Mouse (Mus musculus): ENCODE data around the gene Mc3r. TPM values are rescaled to one million over a fixed set of nuclear protein-coding genes. Genes with fewer than 3 reads are reported as not detected.

Gene Mc3r
- total and polyA plus RNA-seq, 3 experiments = not detected

DNA sequence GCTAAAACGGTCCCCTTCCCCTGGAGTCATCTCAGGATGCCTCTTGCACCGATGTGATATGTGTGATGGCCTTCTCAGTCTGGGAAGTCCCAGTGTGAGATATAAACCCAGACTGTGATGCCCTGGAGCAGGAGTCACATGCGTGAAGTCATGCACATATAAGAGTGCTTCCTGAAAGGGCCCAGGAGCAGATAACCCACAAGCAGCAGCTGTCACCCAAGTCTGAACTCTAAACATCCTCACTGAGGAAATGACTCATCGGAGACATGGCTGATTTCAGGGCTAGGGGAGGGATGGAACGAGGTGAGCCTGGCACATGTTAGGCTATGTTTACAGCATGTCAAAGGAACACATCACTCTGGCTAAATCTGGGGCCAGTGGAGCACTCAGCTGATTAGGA, 27.9 kb downstream of the Mc3r start (continued):
- TF ChIP-seq RAD21 (IDR thresholded peaks at IDR 0.05; ENCODE audit: low read depth, low read length) (no peak), ZMIZ1 (IDR thresholded peaks at IDR 0.05; ENCODE audit: low read depth, low read length) (no peak), CTCF (conservative IDR thresholded peaks at IDR 0.05 in 1 of 2, IDR thresholded peaks at IDR 0.05 in 1 of 2; ENCODE audit: low read depth in 2 of 2, low read length in 2 of 2) (no peak), MAZ (IDR thresholded peaks at IDR 0.05; ENCODE audit: low read depth, low read length) (no peak), E2F4 (IDR thresholded peaks at IDR 0.05; ENCODE audit: insufficient replicate concordance, low read depth, low read length) (no peak), MAX (IDR thresholded peaks at IDR 0.05; ENCODE audit: low read length) (0 out of 2 replicates have a peak, but pooled peaks have one; percentile 63), MAFK (IDR thresholded peaks at IDR 0.05; ENCODE audit: insufficient replicate concordance, low read length) (no peak), MYC (IDR thresholded peaks at IDR 0.05; ENCODE audit: low read depth, low read length) (0 out of 2 replicates have a peak, but pooled peaks have one; percentile 20), ZNF384 (IDR thresholded peaks at IDR 0.05; ENCODE audit: low read depth, low read length) (no peak), UBTF (IDR thresholded peaks at IDR 0.05; ENCODE audit: low read depth, low read length) (no peak), ZKSCAN1 (IDR thresholded peaks at IDR 0.05; ENCODE audit: borderline replicate concordance, low read depth, low read length) (no peak), ELF1 (IDR thresholded peaks at IDR 0.05; ENCODE audit: low read depth, low read length) (peak; percentile 52; the same call in 1 of the 2 replicates)

DNA sequence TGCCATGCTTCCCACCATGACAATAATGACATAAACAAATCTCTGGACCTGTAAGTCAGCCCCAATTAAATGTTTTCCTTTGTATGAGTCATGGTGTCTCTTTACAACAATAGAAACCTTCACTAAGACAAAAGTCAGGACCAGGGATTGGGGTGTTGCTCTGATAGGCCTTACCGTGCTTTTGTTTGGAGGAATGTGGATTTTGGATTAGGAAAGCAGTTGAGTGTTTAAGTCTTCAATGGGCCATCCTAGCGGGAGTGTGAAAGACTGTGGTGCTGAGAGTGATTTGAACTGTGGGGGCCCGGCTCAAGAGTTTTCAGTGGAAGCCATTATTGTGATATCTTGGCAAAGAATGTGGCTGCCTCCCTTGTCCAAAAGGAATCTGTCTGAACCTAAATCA, 30.7 kb downstream of the Mc3r start:
- H3K4me3 ChIP-seq (replicated peaks in 1 of 3; ENCODE audit: low read depth in 2 of 3, low read length in 2 of 3, poor library complexity in 1 of 3) = no peak overlapping the region
- H3K9me3 ChIP-seq (replicated peaks; ENCODE audit: low read length) = peaks cover 12% of the 10 kb centered on the region
- no peaks in the 10 kb centered on the region for H3K27me3 ChIP-seq (replicated peaks)
- H3K9ac ChIP-seq (ENCODE audit: insufficient read depth, low read depth) = no peak overlapping the region
- H3K4me2 ChIP-seq (ENCODE audit: insufficient read depth, low read depth, poor library complexity, severe bottlenecking) = no peak overlapping the region
- DNase-seq (ENCODE audit: extremely low read depth) = no peak
- in situ Hi-C loops (cut with MboI; ENCODE audit: low pct_ligation_motif_present, low pct_unique_long_range_greater_than_20kb, low sequenced_read_pairs) (no loop called here), dilution Hi-C loops (cut with MboI; ENCODE audit: extremely low pct_ligation_motif_present, extremely low pct_unique_long_range_greater_than_20kb, low sequenced_read_pairs) (no loop called here)
- H3K4me1 ChIP-seq (ENCODE audit: control insufficient read depth in 1 of 2, insufficient read depth in 2 of 2) = peaks cover 22 to 33% of the 10 kb centered on the region in 2 experiments
- TF ChIP-seq SIN3A (IDR thresholded peaks at IDR 0.05; ENCODE audit: low read length) (no peak), CTCF (conservative IDR thresholded peaks at IDR 0.05 in 1 of 2, IDR thresholded peaks at IDR 0.05 in 1 of 2; ENCODE audit: low read depth in 2 of 2, low read length in 2 of 2) (no peak), USF2 (conservative IDR thresholded peaks at IDR 0.05; ENCODE audit: low read depth, low read length) (no peak), MAFK (IDR thresholded peaks at IDR 0.05; ENCODE audit: insufficient replicate concordance, low read length) (no peak), ZKSCAN1 (IDR thresholded peaks at IDR 0.05; ENCODE audit: borderline replicate concordance, low read depth, low read length) (no peak), NELFE (IDR thresholded peaks at IDR 0.05; ENCODE audit: low read depth, low read length) (no peak), ZNF384 (IDR thresholded peaks at IDR 0.05; ENCODE audit: low read depth, low read length) (no peak), CHD2 (IDR thresholded peaks at IDR 0.05; ENCODE audit: low read length) (no peak), MYC (IDR thresholded peaks at IDR 0.05; ENCODE audit: low read depth, low read length) (no peak), POLR2A (IDR thresholded peaks at IDR 0.05; ENCODE audit: low read depth, low read length) (no peak), E2F4 (IDR thresholded peaks at IDR 0.05; ENCODE audit: insufficient replicate concordance, low read depth, low read length) (no peak), NRF1 (IDR thresholded peaks at IDR 0.05; ENCODE audit: low read depth, low read length) (no peak)
- H3K36me3 ChIP-seq (replicated peaks in 1 of 2; ENCODE audit: control insufficient read depth in 1 of 2, insufficient read depth in 1 of 2, low read length in 1 of 2) = no peaks in the 10 kb centered on the region
- no peak overlapping the region for H3K27ac ChIP-seq (ENCODE audit: insufficient read depth, low read depth)
- no peaks in the 10 kb centered on the region for H3K79me2 ChIP-seq (replicated peaks; ENCODE audit: control insufficient read depth, extremely low read depth, insufficient read depth, poor library complexity, severe bottlenecking)
